Mouse (Mus musculus): ENCODE results near the gene Dot1l.
A peak's percentile ranks its signal among the peaks of the same experiment; 100 is the strongest.

Dot1l gene

DNA sequence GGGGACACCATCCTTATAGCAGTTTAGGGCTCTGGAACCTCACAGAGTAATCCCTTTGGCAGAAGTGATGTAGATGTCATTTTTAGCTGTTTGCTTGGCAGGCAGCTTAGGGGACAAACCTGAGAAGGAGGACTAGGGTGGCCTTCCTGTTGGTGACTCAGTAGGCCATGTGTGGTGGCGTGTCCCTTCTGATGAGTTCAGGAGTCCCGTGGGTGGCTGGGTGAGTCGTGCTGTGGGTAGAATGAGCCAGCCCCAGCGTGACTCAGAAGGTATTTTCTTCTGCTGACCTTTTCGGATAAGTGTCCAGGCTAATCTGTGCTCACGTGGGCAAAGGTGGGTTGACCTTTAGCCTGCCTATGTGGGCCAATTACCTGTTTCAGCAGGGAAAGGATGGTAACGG is 3.6 kb downstream of the Dot1l start:
- no peak for DNase-seq (ENCODE audit: low read depth)

GRCm38 (mm10) chr10:80760596-80761524 is 5.9 kb downstream of the Dot1l start:
- DNase-seq (ENCODE audit: low read depth) = no peak

GRCm38 (mm10) chr10:80761821-80762220 is 6.8 kb downstream of the Dot1l start:
- DNase-seq (ENCODE audit: low read depth) = no peak

GRCm38 (mm10) chr10:80763502-80763901 is 8.5 kb downstream of the Dot1l start:
- DNase-seq (ENCODE audit: low read depth) = no peak

DNA sequence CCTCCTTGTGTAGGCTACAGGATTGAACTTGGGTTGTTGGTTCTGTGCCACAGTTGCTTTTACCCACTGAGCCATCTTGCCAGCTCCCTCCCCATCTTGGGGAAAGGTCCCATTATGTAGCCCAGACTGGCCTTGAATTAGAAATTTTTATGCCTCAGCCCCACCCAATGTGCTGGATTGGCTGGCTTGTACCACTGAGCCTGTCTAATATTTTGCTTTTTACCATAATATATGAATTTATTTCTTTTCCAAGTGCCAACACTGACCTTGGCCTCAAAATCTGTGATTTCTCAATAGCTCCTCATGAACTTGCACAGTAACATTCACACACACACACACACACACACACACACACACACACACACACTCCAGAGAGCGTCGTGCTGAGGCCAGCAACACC is 10.7 kb downstream of the Dot1l start:
- no peak for DNase-seq (ENCODE audit: low read depth)

GRCm38 (mm10) chr10:80766161-80766815 is 11.3 kb downstream of the Dot1l start:
- DNase-seq (ENCODE audit: low read depth) = no peak

DNA sequence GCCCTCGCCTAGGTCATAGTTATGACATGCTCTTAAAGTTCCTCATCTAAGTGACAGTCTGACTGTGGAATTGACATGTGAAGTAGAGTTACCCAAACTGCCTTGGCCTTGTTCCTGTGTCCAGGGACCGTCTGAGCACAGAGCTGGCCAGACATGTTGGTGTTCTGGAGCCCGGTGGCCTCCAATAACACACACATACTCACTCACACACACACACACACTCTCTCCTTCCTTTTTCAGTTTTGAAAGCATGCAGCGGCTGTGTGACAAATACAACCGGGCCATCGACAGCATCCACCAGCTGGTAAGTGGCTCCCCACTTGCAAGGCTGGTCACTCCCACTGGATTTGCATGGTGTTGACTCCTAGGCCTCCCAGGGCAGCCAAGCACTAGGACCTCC is 13.4 kb downstream of the Dot1l start:
- no peak for DNase-seq (ENCODE audit: low read depth)

GRCm38 (mm10) chr10:80773816-80774215 is 18.8 kb downstream of the Dot1l start:
- no peak for DNase-seq (ENCODE audit: low read depth)

DNA sequence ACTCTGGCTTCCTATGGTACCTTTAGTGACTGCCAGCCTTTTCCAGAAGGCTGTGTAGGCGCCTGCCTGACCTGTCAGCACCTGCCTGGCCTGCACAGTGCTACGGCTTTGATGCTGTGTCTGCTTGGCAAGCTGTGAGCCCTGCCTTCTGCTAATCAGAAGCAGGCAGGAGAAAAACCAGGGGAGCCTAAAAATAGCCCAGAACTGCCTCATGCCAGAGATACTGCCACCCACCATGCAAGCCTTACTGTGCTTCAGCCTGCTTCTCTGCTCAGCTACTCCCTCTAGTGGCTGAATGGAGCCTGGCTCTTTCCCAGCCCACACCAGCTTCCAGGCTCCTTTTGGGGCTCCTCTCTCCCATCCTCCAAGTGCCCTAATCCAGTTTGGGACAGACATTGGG is 19.5 kb downstream of the Dot1l start:
- DNase-seq (ENCODE audit: low read depth) = peak; percentile 92

DNA sequence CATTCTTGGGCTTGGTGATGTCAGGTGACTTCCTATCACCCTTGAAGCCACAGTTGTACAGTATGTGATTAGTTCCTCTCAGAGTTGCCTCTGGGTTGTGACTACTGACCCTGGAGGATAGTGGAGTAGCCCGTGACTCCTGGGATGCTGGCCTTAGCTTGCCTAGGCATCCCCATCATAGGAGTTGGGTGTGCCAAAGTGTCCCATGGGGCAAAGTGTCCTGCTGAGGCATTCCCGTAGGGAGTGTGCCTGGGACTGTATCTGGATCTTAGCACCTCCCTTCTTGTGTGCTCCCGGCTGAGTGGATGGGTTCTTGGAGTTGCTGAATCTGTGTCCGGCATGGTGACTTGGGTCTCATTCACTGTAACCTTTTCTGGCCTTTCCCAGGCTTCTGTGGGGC is 20.0 kb downstream of the Dot1l start:
- DNase-seq (ENCODE audit: low read depth) = no peak

- no peak for DNase-seq (ENCODE audit: low read depth)
Observed at GRCm38 (mm10) chr10:80775731-80776130, 20.7 kb downstream of the Dot1l start.

DNA sequence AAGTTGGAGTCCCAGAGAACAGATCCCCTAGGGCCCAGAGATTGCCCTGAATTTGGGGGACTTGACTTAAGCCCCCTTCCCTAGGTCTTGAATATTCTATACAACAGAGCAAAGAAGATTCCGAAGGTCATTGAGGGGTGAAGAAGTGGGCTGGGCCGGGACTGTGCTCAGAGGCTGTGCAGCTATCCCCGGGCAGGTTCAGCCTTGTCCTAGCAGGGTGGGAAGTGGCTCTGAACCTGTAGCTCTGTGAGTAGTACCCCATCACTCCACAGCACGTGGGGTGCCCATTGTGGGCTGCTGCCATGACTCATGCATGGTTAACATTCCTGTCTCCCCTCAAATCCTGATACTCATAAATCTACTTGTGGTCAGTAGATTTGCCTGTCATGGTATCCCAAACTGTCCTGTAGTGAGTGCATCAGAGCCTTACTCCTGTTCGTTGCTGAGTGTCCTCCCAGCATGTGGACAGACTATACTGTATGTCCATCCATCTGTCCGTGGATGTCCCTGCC is 21.4 kb downstream of the Dot1l start:
- DNase-seq (ENCODE audit: low read depth) = no peak

GRCm38 (mm10) chr10:80777123-80777522 is 22.1 kb downstream of the Dot1l start:
- no peak for DNase-seq (ENCODE audit: low read depth)

GRCm38 (mm10) chr10:80779565-80779964 is 24.6 kb downstream of the Dot1l start:
- DNase-seq (ENCODE audit: low read depth) = no peak

DNA sequence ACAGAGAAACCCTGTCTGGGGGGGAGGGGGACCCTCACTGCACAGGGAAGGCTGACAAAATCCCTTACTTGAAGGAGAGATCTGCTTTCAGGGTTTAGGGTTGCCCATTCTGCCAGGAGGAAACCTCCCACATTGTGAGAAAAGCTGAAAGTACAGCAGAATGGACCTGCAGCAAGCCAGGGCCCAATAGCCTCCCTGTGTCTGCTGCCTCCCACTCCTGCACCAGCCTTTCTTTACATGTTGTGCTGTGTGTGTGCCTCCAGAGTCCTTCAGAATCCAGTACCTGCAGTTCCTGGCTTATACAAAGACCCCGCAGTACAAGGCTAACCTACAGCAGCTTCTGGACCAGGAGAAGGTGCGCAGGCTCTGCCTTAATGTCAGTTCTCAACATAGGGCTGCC is 29.3 kb downstream of the Dot1l start:
- no peak for DNase-seq (ENCODE audit: low read depth)

- DNase-seq (ENCODE audit: low read depth) = no peak
Observed at GRCm38 (mm10) chr10:80784871-80785270, 29.9 kb downstream of the Dot1l start.

DNA sequence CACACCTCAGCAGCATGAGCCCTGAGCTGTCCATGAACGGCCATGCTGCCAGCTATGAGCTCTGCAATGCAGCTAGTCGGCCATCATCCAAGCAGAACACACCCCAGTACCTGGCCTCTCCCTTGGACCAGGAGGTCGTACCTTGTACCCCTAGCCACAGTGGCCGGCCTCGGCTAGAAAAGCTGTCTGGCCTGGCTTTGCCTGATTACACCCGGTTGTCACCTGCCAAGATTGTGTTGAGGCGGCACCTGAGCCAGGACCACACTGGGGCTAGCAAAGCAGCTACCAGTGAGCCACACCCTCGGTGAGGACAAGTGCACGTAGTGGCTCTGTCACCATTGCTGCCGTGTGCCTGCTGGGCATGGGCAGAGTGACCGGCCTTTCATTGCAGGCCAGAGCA is 31.0 kb downstream of the Dot1l start:
- no peak for DNase-seq (ENCODE audit: low read depth)

GRCm38 (mm10) chr10:80787517-80787916 is 32.5 kb downstream of the Dot1l start:
- DNase-seq (ENCODE audit: low read depth) = no peak

GRCm38 (mm10) chr10:80790761-80791404 is 35.9 kb downstream of the Dot1l start:
- no peak for DNase-seq (ENCODE audit: low read depth)

DNA sequence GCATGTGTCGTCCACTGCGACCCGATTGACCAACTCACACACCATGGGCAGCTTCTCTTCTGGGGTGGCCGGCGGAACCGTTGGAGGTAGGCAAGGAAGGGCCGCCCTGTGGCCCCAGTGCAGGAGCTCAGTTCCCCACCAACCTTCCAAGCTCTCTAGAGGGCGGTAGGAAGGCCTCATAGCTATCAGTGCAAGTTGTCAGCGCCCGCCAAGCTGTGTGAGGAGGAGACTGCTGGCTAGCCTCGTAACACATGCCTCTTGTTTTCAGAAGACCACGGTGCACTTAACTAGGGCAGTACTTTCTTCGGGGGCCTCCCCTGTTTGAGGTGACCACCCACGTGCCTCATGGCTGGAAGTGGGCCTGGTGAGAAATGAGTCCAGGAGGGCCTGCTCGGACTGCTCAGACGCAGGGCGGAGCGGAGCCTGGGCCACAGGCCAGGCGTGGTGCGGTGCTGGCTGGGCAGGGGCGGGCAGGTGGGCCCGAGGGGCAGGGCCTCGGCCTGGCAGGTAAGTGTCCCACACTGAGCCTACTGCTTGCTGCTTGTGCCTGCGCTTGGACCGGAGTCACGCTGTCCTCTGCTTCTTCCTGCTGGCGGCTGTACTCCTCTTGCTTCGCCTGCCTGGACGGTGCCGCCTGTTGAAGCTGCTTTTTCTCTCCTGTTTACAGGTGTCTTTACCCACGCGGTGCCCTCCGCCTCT is 36.6 kb downstream of the Dot1l start:
- DNase-seq (ENCODE audit: low read depth) = no peak

GRCm38 (mm10) chr10:80792175-80793032 is 37.4 kb downstream of the Dot1l start:
- DNase-seq (ENCODE audit: low read depth) = no peak

Data from fibroblast of lung, adult 2 months (primary cell).